Mouse (Mus musculus) embryonic fibroblast, embryonic 13.5 days (primary cell): ENCODE results near the gene Zscan5b. TPM values are rescaled to one million over a fixed set of nuclear protein-coding genes. Genes with fewer than 3 reads are reported as not detected.
"Not testable (repeated sequence)": the region's sequence is repeated elsewhere in the genome, so short reads cannot be mapped to it uniquely, and the experiment has no call there.

ENCODE experiments used
- H3K27ac ChIP-seq: 2 replicates; pipeline ENCODE4 v1.5.1; 2012; ENCODE audit warnings: low read length, control low read depth, inconsistent platforms; ENCODE audit not compliant: insufficient read depth
- H3K4me1 ChIP-seq: 2 replicates; pipeline ENCODE4 v1.6.1; 2011; ENCODE audit warnings: low read length; ENCODE audit not compliant: control insufficient read depth, insufficient read depth
- H3K4me3 ChIP-seq: 2 replicates; pipeline ENCODE4 v1.5.1; 2011; ENCODE audit warnings: mild to moderate bottlenecking, control low read depth, low read length; ENCODE audit not compliant: insufficient read depth
- CTCF ChIP-seq: IDR thresholded peaks from 2 replicates; pipeline ENCODE4 v1.5.1; 2011; ENCODE audit warnings: mild to moderate bottlenecking, control low read depth, low read length, moderate library complexity, borderline replicate concordance; ENCODE audit not compliant: insufficient read depth
- POLR2A ChIP-seq: IDR thresholded peaks from 2 replicates; pipeline ENCODE4 v1.6.1; 2011; ENCODE audit warnings: low read depth, mild to moderate bottlenecking, control low read depth, low read length, moderate library complexity
- polyA plus RNA-seq: library from polyadenylated mRNA; stranded (reverse); fragments of >200 nt; gene quantifications from 2 replicates; pipeline ENCODE4 v1.2.4, GENCODE M21; 2011; ENCODE audit warnings: low read depth; ENCODE audit not compliant: missing spikeins, insufficient read length

Zscan5b gene
- polyA plus RNA-seq, 1 experiment = not detected

GRCm38 (mm10) chr7:6189542-6189941 lies 32.5 kb upstream of the Zscan5b start:
- TF ChIP-seq POLR2A = no peak
- no peak for TF ChIP-seq CTCF
- H3K4me1 ChIP-seq = peaks cover 4% of the 10 kb centered on the region; the same call in 1 of the 2 replicates
- H3K4me3 ChIP-seq = no peak overlapping the region
- no peak overlapping the region for H3K27ac ChIP-seq

GRCm38 (mm10) chr7:6191376-6191775 lies 30.7 kb upstream of the Zscan5b start:
- H3K4me3 ChIP-seq = no peak overlapping the region
- no peak overlapping the region for H3K27ac ChIP-seq
- no peaks in the 10 kb centered on the region for H3K4me1 ChIP-seq
- no peak for TF ChIP-seq POLR2A
- TF ChIP-seq CTCF = peak; percentile 43; the same call in 1 of the 2 replicates

DNA sequence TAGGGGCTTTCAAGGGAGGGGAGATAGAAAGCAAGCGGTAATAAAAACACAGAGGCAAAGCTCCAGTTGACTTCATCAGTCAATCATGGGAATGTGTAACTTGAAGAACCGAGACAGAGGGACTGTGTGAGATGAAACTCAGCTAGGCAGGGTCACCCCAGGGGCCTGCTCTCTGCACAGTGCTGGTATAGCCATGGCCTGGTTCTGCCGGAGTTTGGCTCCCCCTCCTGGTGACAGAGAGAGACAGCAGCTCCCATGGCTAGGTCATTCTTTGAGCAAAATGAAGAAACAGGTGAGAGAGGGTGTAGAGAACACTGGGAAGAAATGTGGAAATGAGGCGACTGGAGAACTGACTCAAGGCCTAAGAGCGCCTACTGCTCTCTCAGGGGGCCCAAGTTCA lies 27.9 kb upstream of the Zscan5b start:
- Histone ChIP-seq H3K4me3 (no peak overlapping the region), H3K27ac (no peak overlapping the region), H3K4me1 (no peaks in the 10 kb centered on the region)
- no peak for TF ChIP-seq POLR2A
- TF ChIP-seq CTCF = peak; percentile 87

GRCm38 (mm10) chr7:6195777-6196176 lies 26.3 kb upstream of the Zscan5b start:
- no peaks in the 10 kb centered on the region for H3K4me1 ChIP-seq

GRCm38 (mm10) chr7:6196790-6197189 lies 25.3 kb upstream of the Zscan5b start, which contains the start of gene Galp:
Galp (plus strand) TSS chr7:6197090.
- TF ChIP-seq POLR2A = no peak
- TF ChIP-seq CTCF = no peak
- Histone ChIP-seq H3K4me1 (no peaks in the 10 kb centered on the region), H3K4me3 (no peak within 1 kb of the TSS), H3K27ac (no peak within 1 kb of the TSS)

More at GRCm38 (mm10) chr7:6195777-6196176, 26.3 kb upstream of the Zscan5b start:
- TF ChIP-seq CTCF (peak; percentile 33; the same call in 1 of the 2 replicates), POLR2A (no peak)
- Histone ChIP-seq H3K4me3 (no peak overlapping the region), H3K27ac (no peak overlapping the region)

GRCm38 (mm10) chr7:6204200-6204599 lies 17.9 kb upstream of the Zscan5b start:
- H3K4me3 ChIP-seq = no peak overlapping the region
- TF ChIP-seq POLR2A (no peak), CTCF (no peak)
- no peaks in the 10 kb centered on the region for H3K4me1 ChIP-seq
- no peak overlapping the region for H3K27ac ChIP-seq

DNA sequence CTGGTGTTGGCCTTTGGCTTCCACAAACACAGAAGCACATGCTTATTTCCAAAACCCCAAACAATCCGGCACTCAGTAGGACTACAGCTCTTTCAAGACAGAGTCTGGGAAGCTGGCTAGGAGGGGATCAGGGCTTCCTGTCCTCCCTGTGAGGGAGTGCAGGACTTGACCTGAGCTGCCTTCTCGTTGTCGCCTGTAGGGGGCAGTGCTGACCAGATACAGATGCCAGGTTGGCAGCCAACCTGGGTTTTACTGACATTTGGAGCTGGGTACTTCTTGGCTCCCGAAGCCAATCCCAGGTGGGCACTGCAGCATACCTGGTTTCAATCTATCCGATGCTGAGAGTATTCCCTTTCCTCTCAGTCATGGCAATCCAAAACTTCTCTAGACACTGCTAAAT lies 8.9 kb upstream of the Zscan5b start:
- Histone ChIP-seq H3K4me3 (no peak overlapping the region), H3K4me1 (no peaks in the 10 kb centered on the region), H3K27ac (no peak overlapping the region)
- TF ChIP-seq POLR2A = no peak
- no peak for TF ChIP-seq CTCF

DNA sequence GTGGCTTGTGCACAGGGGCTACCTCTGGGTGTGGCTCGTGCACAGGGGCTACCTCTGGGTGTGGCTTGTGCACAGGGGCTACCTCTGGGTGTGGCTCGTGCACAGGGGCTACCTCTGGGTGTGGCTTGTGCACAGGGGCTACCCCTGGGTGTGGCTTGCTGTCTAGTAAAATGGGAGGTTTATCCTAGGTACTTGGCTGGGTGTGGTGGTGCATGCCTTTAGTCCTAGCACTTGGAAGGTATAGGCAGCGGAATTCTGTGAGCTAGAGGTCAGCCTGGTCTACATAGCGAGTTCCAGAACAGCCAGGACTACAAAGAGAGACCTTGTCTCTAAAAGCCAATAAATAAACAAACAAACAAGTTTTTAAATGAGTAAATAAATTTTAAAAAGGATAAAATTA lies 7.4 kb upstream of the Zscan5b start:
- not testable (repeated sequence) for H3K27ac ChIP-seq, H3K4me1 ChIP-seq, H3K4me3 ChIP-seq

DNA sequence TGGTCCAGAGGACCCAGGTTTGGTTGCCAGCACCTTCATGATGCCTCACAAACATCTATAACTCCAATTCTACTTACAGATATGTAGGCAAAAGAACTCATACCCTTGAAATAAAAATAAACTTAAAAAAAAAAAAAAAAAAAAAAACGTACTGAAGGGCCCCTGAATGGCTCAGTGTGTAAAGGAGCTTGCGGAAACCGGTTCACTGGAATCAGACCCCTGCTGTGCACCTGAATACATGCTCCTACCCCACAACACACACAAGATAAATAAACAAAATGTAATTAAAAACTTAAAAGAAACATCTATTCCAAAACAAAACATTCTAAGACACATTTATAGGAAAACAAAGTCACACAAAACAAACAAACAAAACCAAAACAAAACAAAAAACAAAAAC lies 1.9 kb upstream of the Zscan5b start:
- Histone ChIP-seq H3K4me3 (no peak overlapping the region), H3K4me1 (no peaks in the 10 kb centered on the region), H3K27ac (no peak overlapping the region)
- TF ChIP-seq CTCF (no peak), POLR2A (no peak)

GRCm38 (mm10) chr7:6228491-6228890 lies 6.4 kb downstream of the Zscan5b start:
- not testable (repeated sequence) for H3K27ac ChIP-seq, H3K4me3 ChIP-seq, H3K4me1 ChIP-seq

DNA sequence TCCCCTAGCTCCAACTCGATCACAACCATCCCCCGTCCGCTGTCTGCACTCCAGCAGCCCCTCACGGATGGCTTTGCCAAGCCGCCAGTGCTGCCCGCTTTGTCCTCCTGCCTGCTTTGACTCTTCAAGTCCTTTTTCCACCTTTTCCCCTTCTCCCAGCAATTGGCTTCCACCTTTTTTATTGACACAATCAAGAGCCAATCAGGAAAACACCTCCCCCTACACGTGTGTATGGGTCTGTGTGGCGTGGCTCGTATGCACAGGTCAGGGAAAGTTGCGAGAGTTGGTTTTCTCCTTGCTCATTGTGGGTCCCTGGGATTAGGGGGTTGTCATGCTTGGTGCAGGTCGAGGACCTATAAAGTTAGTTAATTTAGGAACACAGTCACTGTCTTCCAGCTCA lies 17.7 kb downstream of the Zscan5b start:
- Histone ChIP-seq H3K4me3 (no peak overlapping the region), H3K4me1 (no peaks in the 10 kb centered on the region), H3K27ac (no peak overlapping the region)
- TF ChIP-seq CTCF (no peak), POLR2A (no peak)
